Mouse (Mus musculus): ENCODE measurements around the gene Krtap31-1.

DNA sequence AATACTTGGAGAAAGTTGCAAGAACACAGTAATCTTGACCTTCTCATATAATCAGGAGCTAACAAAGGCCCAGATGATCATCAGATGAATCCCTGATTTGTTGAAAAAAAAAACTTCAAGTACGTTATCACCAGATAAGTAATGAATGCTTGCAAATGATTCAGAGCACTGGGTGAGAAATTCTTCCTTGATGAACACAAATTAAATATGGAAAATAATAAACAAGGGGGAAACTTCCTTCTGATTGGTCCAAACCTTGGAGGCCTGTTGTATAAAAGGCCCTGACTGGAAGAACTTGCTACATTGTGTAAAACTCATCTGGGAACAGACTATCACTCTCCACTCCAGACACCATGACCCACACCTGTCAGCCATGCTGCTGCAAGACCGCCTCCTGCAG, at the start of gene Krtap31-1:
- TF ChIP-seq EP300 (IDR thresholded peaks at IDR 0.05; ENCODE audit: low read depth in 1 of 2, low read length in 2 of 2) = no peak
- TF ChIP-seq POLR2A (IDR thresholded peaks at IDR 0.05; ENCODE audit: control insufficient read depth in 1 of 2, insufficient read depth in 1 of 2, low read depth in 1 of 2, low read length in 2 of 2, poor library complexity in 1 of 2) = no peak
- no peak for TF ChIP-seq CTCF (IDR thresholded peaks at IDR 0.05 in 2 of 3, conservative IDR thresholded peaks at IDR 0.05 in 1 of 3; ENCODE audit: control insufficient read depth in 1 of 3, insufficient read depth in 1 of 3, low read depth in 2 of 3, low read length in 3 of 3, poor library complexity in 1 of 3, severe bottlenecking in 1 of 3)
- no peak for TF ChIP-seq SMC3 (IDR thresholded peaks at IDR 0.05; ENCODE audit: low read depth, low read length)
- no peak for TF ChIP-seq TBP (IDR thresholded peaks at IDR 0.05; ENCODE audit: low read depth, low read length)
- no peak for TF ChIP-seq MAZ (IDR thresholded peaks at IDR 0.05; ENCODE audit: low read depth, low read length)
- TF ChIP-seq TAL1 (IDR thresholded peaks at IDR 0.05; ENCODE audit: low read length) = no peak
- no peak for TF ChIP-seq POLR2AphosphoS2 (IDR thresholded peaks at IDR 0.05; ENCODE audit: low read length)
- TF ChIP-seq POLR2AphosphoS5 (IDR thresholded peaks at IDR 0.05; ENCODE audit: borderline replicate concordance, low read depth, low read length) = no peak
- TF ChIP-seq HCFC1 (IDR thresholded peaks at IDR 0.05; ENCODE audit: low read depth, low read length) = no peak
- no peak for TF ChIP-seq USF1 (IDR thresholded peaks at IDR 0.05; ENCODE audit: low read depth, low read length)
- TF ChIP-seq ELF1 (IDR thresholded peaks at IDR 0.05; ENCODE audit: low read depth, low read length) = no peak
- TF ChIP-seq ZKSCAN1 (IDR thresholded peaks at IDR 0.05; ENCODE audit: low read depth, low read length) = no peak
- no peak for TF ChIP-seq MAFK (IDR thresholded peaks at IDR 0.05; ENCODE audit: borderline replicate concordance, low read depth, low read length)
